Mouse (Mus musculus) brain, embryonic 14.5 days (tissue): ENCODE results near the gene Crip2.

Source experiments
- CTCF ChIP-seq: fragments of 200-500 bp; IDR thresholded peaks from 2 replicates; pipeline ENCODE4 v1.5.1; 2012; ENCODE audit warnings: inconsistent platforms, mild to moderate bottlenecking, moderate library complexity, borderline replicate concordance; ENCODE audit not compliant: insufficient read depth, insufficient read length; ENCODE audit errors: extremely low read depth
- POLR2A ChIP-seq: fragments of 200-500 bp; IDR thresholded peaks from 2 replicates; pipeline ENCODE4 v1.6.1; 2012; ENCODE audit warnings: mild to moderate bottlenecking, inconsistent platforms, borderline replicate concordance; ENCODE audit not compliant: poor library complexity, insufficient read depth, insufficient read length, severe bottlenecking; ENCODE audit errors: extremely low read depth

GRCm38 (mm10) chr12:113186326-113187010, 46.4 kb downstream of the Crip2 start:
- no peak for TF ChIP-seq CTCF
- no peak for TF ChIP-seq POLR2A
